Mouse (Mus musculus) spleen, postnatal 10 days (tissue): ENCODE data around the gene Pgbd5.
"Not testable (repeated sequence)": the region's sequence is repeated elsewhere in the genome, so short reads cannot be mapped to it uniquely, and the experiment has no call there.

Experiments used
- DNase-seq, 2 experiments: peaks; one replicate each; pipeline ENCODE4 v3.0.0; 2021 to 2022; ENCODE audit warnings: low spot score in 2 of 2

Pgbd5 gene

DNA sequence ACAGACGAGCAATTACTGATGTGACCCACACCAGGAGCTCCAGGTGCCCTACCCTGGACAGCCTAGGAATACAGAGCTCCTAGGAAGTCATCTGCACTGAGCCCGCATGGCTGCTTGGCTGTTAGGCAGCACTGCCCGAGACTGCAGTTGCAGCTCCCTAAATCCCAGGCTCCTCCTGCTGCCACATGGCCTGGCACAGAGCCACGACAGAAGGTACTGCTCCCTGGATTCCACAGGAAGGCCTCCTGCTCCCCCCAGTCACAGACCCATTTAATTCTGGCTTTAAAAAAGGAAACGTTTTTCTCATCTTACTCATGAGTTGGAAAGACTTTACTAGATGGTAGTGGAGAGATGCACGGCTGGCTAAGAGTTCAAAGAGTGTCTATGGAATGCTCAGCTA lies 10.0 kb downstream of the Pgbd5 start:
- DNase-seq, result no peak

DNA sequence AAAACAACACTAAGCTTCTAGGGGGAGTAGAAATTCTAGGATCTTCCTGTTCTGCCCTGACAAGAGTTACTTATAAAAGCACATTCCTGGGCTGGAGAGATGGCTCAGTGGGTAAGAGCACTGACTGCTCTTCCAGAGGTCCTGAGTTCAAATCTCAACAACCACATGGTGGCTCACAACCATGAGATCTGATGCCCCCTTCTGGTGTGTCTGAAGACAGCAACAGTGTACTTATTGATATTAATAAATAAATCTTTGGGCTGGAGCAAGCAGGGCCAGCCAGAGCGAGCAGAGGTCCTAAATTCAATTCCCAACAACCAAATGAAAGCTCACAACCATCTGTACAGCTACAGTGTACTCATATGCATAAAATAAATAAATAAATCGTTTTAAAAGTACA lies 10.7 kb downstream of the Pgbd5 start:
- DNase-seq, result not testable (repeated sequence)

DNA sequence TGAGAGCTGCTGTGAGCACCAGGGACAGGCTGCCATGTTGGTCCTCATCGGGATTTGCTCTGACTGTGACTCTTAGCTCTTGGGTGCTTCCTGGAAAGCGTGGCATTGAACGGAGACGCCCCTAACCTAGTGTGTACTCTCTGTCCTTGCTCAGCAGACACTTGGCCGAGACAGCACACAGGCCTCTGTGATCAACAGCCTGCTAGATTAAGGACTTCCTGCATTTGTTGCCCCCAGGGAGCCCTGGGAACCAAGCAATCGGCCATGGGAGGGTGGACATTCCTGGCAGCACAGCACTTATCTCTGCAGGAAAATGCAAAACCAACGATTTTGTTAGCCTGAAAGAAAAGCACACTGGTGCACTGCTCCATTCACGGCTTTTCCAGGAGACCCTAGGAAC lies 18.0 kb downstream of the Pgbd5 start:
- DNase-seq, result no peak

DNA sequence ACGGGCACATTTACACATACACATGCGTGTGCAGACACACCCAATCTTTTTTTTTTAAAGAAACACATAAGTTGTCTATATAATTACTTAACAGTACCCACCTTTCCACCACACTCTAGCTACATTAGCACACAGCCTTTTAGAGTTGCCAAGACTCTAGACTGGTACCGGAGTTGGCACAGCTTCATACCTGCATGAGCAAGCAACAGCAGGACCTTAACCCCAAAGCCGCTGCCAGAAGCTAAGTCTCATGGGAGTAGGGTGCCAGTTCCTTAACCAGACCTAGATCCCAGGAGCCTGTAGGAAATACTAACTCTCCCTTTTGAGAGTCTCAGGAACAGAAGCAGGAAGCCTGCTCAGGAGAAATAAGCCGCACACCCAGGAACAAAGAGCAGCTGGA lies 20.5 kb downstream of the Pgbd5 start:
- DNase-seq, result no peak

DNA sequence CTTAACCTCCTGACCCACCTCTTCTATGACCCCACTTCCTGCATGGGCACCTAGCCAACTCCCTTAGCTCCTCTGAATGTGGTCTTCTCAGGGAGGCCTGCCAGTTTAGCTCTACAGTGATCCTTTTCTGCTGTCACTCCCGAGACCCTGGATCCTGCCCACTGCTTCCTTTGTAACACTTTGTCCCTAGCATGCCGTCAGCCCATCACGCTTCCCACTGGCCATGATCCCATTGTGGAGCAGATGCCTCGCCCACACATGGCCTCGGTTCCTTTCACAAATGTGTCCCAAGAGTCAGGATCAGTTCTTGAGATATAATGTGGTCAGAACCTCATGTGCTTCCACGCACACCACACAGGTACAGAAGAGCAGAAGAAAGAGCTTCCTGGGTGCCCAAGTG lies 21.3 kb downstream of the Pgbd5 start:
- DNase-seq, result no peak

DNA sequence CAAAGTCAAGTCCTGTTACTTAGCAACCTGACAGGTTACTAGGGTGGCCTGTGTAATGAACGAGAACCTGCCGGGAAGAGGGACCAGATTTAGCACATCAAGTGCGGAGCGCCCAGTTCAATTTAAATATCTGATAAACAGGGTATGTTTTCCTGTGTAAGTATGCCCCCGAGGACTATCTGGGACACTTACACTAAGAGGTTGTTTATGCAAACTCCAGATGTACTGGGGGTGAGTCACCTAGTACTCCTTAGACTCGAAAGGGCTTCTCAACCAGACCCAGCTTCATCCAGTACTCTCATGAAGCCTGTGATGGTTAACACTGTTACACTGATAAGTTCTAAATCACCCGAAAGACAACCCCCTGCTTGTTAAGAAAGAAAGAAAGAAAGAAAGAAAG lies 22.8 kb downstream of the Pgbd5 start:
- DNase-seq, result no peak

DNA sequence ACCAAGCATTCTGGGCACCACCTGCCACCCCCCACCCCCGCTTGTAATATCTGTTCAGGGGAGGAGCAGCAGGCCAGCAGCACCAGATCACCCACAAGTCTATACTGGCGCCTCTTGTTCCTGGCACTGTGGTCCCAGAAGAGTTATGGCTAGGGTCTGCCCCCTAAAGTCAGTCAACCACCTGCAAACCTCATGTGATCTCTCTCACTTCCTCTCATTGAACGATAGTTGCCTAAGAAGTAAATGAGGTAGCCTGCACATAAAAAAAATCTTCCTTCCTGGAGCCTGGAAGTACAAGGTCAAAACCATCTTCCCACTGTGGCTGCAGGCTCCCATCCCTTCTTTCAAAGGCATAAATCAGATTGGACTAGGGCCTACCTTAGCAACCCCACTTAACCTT lies 23.7 kb downstream of the Pgbd5 start:
- no peak for DNase-seq

DNA sequence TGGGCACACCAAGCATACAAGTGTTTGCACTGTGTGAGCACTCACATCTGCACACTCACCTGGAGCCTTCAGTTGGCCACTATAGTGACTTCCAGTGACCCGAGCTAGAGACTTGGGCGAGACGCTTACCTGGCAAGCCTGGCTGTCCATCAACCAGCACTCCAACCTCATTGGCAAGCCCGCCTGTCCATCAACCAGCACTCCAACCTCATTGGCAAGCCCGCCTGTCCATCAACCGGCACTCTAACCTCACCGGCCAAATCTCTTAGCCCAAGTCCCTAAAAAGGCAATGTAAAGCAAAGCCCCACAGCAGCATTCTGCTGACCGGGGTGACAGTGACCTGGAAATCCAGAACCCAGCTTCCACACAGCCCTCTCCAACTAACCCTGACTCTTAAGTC lies 24.5 kb downstream of the Pgbd5 start:
- DNase-seq, result peak in 1 of 2 experiments; percentile 20

DNA sequence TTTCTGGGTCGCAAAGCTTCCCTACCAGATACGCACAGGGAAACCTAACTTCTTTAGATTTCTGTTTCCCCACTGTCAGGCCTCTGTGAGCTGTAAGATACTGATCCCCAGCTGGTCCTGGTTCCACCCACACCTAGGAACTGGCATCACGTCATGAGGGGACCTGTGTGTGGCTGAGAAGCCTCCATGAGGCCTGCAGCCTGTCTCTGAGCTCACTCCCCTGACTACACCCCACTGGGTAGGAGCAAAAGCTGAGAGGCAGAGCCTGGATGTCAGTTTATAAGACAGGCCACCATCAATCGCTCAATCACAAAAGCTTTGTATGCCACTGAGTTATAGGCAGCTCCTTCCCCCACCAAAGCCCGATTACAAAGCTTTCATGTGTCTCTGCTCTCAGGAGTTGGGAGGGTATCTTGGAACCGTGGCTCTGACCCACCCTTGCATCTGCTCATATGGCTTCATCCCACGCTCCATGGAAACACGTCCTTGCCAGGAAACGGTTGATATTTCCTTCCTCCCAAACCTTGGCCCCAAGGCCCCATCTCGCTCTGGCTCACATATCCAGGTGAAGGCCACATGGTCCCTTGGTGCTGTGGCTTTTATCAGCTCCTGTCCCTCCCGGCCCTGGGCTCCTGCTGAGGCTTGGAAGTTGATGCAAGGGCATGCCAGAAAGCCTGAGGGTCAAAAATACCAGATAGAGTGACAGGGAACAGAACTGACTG lies 26.1 kb downstream of the Pgbd5 start:
- no peak for DNase-seq

DNA sequence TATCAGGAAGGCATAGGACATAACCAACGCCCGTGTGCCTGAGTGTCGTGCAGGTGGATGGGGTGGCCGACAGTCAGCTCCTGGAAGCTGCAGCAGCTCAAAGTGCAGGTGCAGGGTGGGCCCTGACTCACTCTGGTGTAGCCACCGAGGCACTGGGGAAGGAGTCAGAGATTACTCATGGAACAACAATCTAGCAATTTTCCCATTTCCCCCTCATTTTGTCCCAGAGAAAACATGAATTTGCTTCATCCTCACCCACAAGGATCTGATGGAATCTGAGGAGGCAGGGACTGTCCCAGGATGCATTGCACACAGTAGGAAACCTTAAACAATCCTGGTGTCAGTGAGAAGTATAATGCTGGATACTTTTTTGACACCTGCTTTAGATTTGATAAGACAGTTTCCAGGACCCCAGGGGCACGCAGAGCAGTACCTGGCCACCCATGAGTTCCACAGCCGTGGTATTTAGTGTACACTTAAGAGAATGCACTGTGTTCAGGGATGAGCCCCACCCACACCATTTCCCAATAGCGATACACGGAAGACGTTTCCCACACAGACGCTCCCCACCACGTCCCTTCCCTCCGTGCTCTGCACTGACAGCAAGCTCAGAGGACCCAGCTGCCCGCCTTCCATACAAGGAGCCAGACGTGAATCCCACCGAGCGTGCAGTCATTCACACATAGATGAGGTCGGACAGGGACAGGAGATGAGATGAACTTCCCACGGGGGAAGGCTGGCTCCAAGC lies 26.8 kb downstream of the Pgbd5 start:
- DNase-seq, result no peak

DNA sequence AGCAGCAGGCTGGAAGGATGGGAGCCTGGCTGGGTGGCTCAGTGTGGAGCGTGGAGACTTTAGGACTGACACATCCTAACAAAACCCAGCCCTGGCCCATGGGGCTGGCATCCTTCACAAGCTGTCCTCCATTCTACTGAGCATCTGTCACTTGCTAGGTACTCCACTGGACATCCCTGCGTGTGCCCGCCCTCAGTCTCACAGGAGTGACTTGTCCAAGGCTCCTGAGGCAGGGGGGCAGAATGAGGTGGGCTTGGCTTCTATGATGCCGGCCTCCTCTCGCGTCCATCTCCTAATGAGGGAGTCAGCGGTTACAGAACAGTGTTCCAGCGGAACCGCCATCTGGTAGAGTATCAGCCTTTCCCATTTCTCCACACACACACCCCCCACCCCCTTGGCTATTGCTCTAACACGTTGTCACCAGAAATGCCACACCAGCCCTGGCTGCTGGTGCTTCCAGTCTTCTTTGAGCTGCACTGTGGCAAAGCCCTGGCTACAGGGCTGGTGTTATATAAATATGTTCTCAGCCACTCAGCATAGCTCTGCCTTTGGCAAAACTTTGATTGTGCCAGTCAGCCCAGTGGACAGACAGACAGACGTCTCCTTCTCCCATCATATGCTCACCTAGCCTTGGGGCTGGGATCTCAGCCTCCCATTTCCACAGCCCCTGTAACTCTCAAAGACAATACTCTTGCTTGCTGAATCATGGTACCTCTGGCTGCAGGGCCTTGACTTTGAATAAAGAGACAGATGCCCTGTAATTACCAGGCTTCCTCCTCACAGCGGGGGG lies 34.8 kb downstream of the Pgbd5 start:
- DNase-seq, result no peak

DNA sequence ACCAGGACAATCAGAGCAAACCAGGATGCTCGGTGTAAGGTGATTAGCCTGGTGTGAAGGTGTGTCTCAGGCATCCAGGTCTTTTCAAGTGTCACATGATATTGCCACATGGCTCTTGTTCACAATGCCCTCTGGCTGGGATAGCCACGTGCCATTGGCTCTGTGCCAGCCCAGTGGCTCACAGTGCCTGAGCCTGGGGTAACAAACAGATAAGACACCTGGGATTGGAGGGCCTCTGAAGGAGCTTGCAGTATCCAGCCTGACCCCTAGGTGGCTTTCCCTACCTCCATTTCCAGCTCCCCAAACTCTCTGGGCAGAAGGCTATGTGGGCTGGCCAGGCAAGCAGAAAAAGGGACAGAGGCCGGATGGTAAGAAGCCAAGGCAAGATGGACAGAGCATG lies 35.6 kb downstream of the Pgbd5 start:
- peak in 1 of 2 experiments; percentile 19 for DNase-seq

DNA sequence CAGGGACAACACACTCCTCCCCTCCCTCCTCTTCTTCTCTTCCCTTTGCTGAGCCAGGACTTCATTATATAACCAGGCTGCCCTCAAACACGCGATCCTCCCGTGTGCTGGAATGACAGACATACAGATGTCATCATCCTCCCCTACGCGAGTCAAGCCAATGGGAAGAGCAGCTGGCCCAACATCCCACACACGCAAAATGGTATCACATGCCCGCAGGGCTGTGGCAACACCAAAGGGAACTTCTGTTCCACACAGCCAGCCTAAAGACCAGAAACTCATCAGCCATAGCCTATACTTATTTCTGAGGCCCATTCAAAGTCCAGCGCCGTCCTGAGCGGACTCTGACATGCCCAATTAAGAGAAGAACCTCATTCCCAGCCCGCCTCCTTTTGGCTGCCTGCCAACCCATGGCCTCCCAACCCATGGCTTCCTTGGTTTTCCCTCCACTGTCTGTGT lies 40.0 kb downstream of the Pgbd5 start:
- peak in 1 of 2 experiments; percentile 21 for DNase-seq

DNA sequence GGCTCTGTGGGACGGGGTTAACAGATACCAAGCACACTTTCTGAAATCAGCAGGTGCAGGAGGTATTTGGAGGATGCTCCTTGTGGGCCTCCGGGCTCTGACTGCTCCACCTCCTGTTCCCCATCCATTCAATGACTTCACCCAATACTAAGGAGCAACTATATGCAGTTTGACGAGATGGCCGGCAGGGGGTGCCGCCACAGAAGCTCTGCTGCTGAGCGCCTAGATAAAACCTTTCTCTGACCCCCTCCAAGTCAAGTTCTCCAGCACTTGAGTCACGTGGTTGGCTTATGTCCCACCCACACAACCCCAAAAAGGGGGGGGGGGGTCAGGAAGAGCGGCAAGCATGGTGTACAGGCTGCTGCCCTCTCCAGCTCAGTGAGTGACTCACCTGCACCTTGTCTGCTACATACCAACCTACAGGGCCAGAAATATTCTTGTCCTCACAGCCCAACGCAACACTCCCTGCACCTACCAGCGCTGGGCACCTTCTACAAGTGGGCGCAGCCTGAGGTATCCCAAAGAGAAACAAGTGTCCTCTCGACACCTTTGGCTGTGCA lies 40.5 kb downstream of the Pgbd5 start:
- DNase-seq, result peak in 1 of 2 experiments; percentile 52

DNA sequence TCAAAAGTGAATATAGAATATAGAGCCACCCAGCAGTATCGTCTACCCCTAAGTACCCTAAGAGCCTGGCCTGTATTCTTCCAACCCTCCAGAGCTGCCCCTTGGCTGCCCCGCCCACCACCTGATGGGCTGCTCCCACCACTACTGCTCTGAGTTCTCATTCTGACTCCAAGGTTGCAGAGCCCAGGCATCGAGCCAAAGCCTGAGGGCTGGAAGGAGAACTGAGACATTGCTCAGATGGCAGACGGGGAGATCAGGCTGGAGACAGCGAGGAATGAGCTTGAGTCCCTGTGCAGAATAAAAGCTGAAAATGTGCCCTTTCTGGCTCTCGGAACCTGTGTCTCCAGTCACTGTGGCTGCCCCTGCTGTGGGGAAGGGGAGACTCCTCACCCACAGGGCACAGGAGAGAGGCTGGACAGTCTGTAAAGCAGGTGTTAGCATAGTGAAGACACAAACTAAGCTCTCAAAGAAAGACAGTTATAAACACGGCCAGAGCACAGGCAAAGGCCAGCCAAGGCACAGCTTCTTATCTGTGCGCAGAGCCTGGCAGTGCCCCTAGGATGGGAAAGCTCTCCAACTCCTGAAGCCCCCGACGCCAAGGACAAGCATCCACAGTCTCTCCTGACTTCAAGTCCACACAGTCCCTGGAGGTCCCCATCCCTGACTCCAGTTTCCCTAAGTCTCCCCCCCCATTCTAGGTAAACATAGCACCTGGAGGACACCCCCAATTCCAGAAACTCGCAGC lies 42.0 kb downstream of the Pgbd5 start:
- no peak for DNase-seq

DNA sequence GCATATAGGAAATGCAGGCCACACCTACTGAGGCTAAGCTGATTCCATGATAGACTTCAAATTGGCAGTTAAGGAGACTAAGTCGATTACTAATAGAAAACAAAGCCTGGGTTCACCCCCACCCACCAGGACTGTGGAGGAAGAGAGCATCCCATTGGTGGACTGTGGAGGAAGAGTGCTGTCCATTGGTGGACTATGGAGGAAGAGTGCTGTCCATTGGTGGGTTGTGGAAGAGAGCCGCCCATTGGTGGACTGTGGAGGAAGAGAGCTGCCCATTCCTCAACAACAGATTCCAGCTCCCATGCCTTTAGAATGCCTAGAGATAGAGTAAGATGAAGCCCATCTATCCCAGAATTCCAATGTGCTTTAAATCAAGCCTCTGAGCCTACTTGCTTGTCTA lies 42.9 kb downstream of the Pgbd5 start:
- DNase-seq, result no peak

DNA sequence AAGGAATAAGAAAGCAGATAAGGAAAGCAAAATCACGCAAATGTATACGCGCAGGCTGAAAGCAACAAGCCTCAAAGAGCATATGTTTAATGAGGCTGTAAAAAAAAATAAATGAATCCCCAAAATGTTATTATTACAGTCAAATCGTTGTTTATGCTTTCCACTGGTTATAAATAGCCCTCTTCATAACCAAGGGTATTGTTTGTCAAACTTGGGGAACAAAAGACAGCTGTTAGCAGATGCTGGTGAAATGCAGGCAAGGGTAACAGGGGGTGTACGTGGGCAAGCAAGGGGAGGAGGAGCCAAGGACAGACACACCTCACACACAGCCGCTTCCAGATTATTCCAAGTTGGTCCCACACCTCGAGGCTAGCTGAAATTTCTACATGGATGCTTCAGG lies 44.1 kb downstream of the Pgbd5 start:
- no peak for DNase-seq

DNA sequence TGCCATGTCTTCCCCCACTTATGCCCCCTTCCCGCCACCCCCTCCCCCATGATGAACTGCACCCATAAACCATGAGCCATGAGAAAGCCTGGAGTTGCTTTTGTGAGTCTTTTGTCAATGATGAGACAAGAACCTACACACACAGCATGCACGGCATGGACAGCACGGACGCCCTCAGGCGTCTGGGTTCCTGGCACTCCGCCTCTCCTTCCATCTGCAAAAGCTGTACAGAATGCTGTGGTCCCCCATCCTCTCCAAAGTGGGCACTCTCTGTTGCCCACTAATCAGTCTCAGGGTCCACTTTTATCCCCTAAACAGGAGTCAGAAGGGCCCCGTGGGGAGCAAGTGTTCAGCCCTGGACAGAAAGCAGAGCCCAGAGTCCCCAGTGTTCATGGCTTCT lies 44.5 kb downstream of the Pgbd5 start:
- no peak for DNase-seq

DNA sequence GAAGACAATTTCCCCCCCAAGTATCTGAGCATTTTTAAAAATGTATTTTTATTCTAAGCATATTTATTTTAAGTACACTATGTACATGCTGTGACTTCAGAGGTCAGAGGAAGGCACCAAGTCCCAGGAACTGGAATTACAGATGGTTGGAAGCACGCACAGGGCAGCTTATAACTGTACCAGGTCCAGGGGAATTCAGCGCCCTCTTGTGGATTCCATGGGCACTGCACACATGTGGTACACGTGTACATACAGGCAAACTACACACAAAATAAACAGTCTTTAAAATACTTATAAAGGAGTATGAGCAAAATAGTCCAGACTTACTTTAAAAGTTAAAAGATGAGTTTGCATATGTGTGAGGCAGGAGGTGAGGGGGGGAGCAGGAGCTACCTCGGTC lies 45.5 kb downstream of the Pgbd5 start:
- DNase-seq, result peak in 1 of 2 experiments; percentile 35

DNA sequence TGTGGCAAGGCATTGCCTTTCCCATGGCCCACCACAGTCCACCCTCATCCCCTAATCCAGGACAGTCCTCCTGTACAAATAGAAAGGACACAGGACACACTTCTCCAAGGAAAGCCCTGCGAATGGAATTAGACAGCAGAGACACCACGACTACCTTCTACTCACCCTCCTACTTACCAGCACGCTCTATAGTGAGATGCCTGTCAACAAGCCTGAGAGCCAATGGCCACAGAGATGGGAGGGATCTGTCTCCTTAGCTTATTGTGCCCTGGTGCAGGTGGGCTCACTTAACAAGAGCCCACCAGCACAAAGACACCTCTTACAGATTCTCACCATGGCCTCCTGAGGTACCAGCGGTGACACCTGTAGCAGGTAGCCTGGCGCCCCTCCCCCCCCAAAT lies 46.4 kb downstream of the Pgbd5 start:
- no peak for DNase-seq

DNA sequence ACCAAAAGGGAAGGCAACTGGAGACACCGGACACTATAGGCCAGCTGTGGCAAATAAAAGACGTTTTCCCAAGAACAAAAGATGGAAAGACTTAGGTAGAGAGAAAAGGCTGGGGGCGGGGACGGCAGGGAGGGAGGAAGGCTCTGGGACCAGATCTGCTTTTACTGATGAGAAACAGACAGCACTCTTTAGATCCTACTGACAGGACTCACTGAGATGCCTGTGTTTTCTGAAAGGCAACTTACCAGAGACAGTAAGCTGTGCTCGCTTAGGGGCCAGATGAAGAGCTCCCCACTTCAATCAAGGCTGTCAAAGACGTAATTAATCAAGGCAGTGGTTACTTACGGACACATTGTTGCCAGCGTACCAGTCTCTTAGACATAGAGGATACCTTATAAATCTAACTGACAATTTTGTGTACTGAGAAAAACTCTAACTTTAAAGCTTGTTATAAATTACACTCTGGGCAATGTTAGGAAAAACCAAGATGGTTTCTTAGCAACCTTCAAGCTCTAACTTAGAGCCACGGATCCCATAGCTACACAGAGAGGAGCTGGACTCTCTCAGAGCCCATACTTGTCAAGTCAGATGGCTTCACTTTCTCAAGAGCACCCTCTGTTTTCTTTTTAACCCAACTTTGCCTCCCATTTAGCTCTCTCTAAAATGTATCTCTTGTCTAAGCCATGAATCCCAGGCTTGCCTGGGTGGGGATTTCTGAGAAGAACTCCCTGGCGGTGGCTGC lies 47.0 kb downstream of the Pgbd5 start:
- DNase-seq, result no peak
